Mouse (Mus musculus): ENCODE results near the gene Slc29a1. TPM values are rescaled to one million over a fixed set of nuclear protein-coding genes. Genes with fewer than 3 reads are reported as not detected.
A peak's percentile ranks its signal among the peaks of the same experiment; 100 is the strongest.

The Slc29a1 gene
- polyA plus RNA-seq, 1 experiment from 2014 or later: 33.2 TPM

DNA sequence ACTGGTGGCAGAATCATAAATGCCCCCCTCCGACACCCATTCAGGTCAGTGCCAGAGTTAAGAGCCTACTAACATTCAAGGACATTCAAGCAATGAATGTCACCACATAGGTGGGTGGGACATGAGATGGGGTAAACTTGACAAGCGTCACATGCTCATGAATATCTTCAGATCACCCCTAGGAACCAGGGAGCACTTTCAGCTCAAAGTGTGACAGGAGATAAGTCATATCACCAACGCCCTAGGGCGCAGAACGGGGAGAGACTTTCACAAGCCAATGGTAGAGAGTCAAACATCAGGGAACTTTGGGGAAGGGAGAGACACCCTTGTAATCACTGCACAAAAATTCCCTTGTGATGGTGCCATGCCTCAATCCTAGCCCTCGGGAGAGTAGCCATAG is 17.2 kb downstream of the Slc29a1 start:
- no peaks in the 10 kb centered on the region for H3K9me3 ChIP-seq (ENCODE audit: control insufficient read depth, low read length)
- H3K27me3 ChIP-seq (ENCODE audit: control insufficient read depth, insufficient read depth, low read length): no peaks in the 10 kb centered on the region
- H3K36me3 ChIP-seq (ENCODE audit: control insufficient read depth, insufficient read depth, low read length): no peaks in the 10 kb centered on the region
- no peak overlapping the region for H3K27ac ChIP-seq (replicated peaks; ENCODE audit: low read depth, low read length)
- no peak overlapping the region for H3K9ac ChIP-seq (replicated peaks; ENCODE audit: low read length)
- peaks cover 13% of the 10 kb centered on the region; the same call in 1 of the 2 replicates for H3K4me1 ChIP-seq (ENCODE audit: control insufficient read depth, insufficient read depth, low read length)
- WGBS: 93% methylated on average over 6 of the region's 6 CpGs
- DNase-seq (no peak), ATAC-seq (ENCODE audit: low FRiP score, low TSS enrichment) (no peak)
- no peak overlapping the region for H3K4me3 ChIP-seq (replicated peaks; ENCODE audit: low read depth, low read length)
- H3K4me2 ChIP-seq (ENCODE audit: low read length): no peak overlapping the region

DNA sequence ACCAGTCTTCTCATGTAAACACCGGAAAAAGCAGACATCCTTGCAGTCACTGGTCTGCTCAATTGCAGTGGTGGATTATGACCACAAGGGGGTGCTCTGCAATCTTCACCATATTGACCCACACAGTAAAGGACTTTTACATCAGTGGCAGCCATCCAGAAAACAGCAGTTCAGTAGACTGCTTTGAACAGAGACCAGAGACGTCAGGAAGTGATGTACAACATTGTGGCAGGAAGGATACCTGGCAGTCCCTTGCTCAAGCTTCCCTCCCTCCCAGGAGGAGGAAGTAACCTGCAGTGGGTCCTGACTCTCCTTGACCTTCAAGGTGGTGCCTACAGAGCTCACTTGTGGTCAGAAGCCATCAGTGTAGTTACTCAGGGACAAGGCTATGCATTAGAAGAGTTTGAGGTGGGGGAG is 17.8 kb downstream of the Slc29a1 start:
- H3K9ac ChIP-seq (replicated peaks; ENCODE audit: low read length): no peak overlapping the region
- 12% methylated on average over 2 of the region's 2 CpGs for WGBS
- H3K36me3 ChIP-seq (ENCODE audit: control insufficient read depth, insufficient read depth, low read length): no peaks in the 10 kb centered on the region
- DNase-seq (peak; percentile 86), ATAC-seq (ENCODE audit: low FRiP score, low TSS enrichment) (no peak)
- H3K4me1 ChIP-seq (ENCODE audit: control insufficient read depth, insufficient read depth, low read length): peaks cover 13% of the 10 kb centered on the region; the same call in 1 of the 2 replicates
- H3K4me3 ChIP-seq (replicated peaks; ENCODE audit: low read depth, low read length): no peak overlapping the region
- no peaks in the 10 kb centered on the region for H3K27me3 ChIP-seq (ENCODE audit: control insufficient read depth, insufficient read depth, low read length)
- H3K27ac ChIP-seq (replicated peaks; ENCODE audit: low read depth, low read length): no peak overlapping the region
- no peak overlapping the region for H3K4me2 ChIP-seq (ENCODE audit: low read length)
- H3K9me3 ChIP-seq (ENCODE audit: control insufficient read depth, low read length): no peaks in the 10 kb centered on the region

DNA sequence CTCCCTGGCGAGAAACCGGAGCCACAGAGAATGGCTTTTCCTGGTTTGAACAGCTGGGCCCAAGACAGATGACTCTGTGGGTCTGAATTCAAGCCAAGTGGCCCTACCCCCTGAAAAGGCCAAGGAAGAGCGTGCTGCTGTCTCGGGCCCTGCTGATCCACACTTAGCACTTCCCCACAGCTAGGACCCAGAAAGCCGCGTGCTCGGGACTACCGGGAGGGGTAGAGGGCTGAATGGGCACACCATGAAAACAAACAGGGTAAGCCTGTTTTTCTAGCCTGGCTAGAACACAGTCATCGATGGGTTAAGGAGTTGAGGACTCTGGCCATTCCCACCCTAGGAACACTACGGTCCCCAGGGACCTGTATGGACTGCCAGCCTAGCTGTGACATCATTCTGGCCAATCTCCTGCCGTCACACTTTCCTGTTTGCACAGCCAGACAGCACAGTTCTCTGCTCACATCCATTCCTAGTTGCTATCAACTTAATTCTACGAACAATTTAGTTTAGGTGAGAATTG is 18.4 kb downstream of the Slc29a1 start:
- no peak for DNase-seq
- H3K27ac ChIP-seq (replicated peaks; ENCODE audit: low read depth, low read length): no peak overlapping the region
- H3K9me3 ChIP-seq (ENCODE audit: control insufficient read depth, low read length): no peaks in the 10 kb centered on the region
- H3K36me3 ChIP-seq (ENCODE audit: control insufficient read depth, insufficient read depth, low read length): no peaks in the 10 kb centered on the region
- H3K4me1 ChIP-seq (ENCODE audit: control insufficient read depth, insufficient read depth, low read length): peaks cover 13% of the 10 kb centered on the region; the same call in 1 of the 2 replicates
- no peak overlapping the region for H3K4me2 ChIP-seq (ENCODE audit: low read length)
- no peak for ATAC-seq (ENCODE audit: low FRiP score, low TSS enrichment)
- no peak overlapping the region for H3K9ac ChIP-seq (replicated peaks; ENCODE audit: low read length)
- H3K4me3 ChIP-seq (replicated peaks; ENCODE audit: low read depth, low read length): no peak overlapping the region
- 52% methylated on average over 12 of the region's 12 CpGs for WGBS
- no peaks in the 10 kb centered on the region for H3K27me3 ChIP-seq (ENCODE audit: control insufficient read depth, insufficient read depth, low read length)

DNA sequence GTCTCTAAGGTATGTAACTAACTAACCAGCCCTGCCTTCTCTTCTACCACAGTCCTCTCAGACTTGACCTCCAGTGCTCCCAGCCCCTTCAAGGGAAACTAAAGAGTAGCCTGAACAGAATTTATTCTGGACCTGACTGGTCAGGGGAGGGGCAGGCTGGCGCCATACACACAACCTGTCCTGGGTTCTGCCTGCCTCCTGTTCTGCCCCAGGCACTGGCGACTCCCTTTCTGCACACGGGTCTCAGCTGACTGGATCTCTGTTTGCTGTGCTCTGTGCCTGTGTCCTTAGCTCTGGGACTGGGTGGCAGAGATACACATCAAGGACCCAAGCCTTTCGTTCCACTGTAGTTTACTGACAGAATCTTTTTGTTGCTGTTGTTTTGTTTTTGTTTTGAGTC is 19.9 kb downstream of the Slc29a1 start:
- H3K27ac ChIP-seq (replicated peaks; ENCODE audit: low read depth, low read length): no peak overlapping the region
- no peak overlapping the region for H3K4me2 ChIP-seq (ENCODE audit: low read length)
- H3K4me3 ChIP-seq (replicated peaks; ENCODE audit: low read depth, low read length): no peak overlapping the region
- H3K27me3 ChIP-seq (ENCODE audit: control insufficient read depth, insufficient read depth, low read length): no peaks in the 10 kb centered on the region
- no peak overlapping the region for H3K9ac ChIP-seq (replicated peaks; ENCODE audit: low read length)
- DNase-seq: no peak
- ATAC-seq (ENCODE audit: low FRiP score, low TSS enrichment): no peak
- 87% methylated on average over 4 of the region's 4 CpGs for WGBS
- H3K4me1 ChIP-seq (ENCODE audit: control insufficient read depth, insufficient read depth, low read length): peaks cover 8% of the 10 kb centered on the region
- no peaks in the 10 kb centered on the region for H3K36me3 ChIP-seq (ENCODE audit: control insufficient read depth, insufficient read depth, low read length)
- H3K9me3 ChIP-seq (ENCODE audit: control insufficient read depth, low read length): no peaks in the 10 kb centered on the region

DNA sequence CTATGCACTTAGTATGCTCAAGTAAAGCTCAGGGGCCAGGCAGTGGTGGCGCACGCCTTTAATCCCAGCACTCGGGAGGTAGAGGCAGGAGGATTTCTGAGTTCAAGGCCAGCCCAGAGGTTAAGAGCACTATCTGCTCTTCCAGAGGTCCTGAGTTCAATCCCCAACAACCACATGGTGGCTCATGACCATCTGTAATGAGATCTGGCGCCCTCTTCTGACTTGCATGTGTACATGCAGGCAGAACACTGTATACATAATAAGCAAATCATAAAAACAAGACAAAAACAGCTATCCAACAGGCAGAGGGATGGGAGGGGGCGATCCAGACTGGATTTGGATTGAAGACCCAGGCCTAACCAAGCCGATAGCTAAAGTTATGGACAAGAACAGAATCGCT is 20.6 kb downstream of the Slc29a1 start:
- Histone ChIP-seq H3K9me3 (ENCODE audit: control insufficient read depth, low read length) (no peaks in the 10 kb centered on the region), H3K27me3 (ENCODE audit: control insufficient read depth, insufficient read depth, low read length) (no peaks in the 10 kb centered on the region), H3K27ac (replicated peaks; ENCODE audit: low read depth, low read length) (no peak overlapping the region), H3K4me3 (replicated peaks; ENCODE audit: low read depth, low read length) (no peak overlapping the region), H3K36me3 (ENCODE audit: control insufficient read depth, insufficient read depth, low read length) (no peaks in the 10 kb centered on the region), H3K4me2 (ENCODE audit: low read length) (no peak overlapping the region), H3K4me1 (ENCODE audit: control insufficient read depth, insufficient read depth, low read length) (peaks cover 8% of the 10 kb centered on the region; the same call in 1 of the 2 replicates), H3K9ac (replicated peaks; ENCODE audit: low read length) (no peak overlapping the region)
- no peak for ATAC-seq (ENCODE audit: low FRiP score, low TSS enrichment)
- WGBS: 71% methylated on average over 7 of the region's 7 CpGs
- no peak for DNase-seq

DNA sequence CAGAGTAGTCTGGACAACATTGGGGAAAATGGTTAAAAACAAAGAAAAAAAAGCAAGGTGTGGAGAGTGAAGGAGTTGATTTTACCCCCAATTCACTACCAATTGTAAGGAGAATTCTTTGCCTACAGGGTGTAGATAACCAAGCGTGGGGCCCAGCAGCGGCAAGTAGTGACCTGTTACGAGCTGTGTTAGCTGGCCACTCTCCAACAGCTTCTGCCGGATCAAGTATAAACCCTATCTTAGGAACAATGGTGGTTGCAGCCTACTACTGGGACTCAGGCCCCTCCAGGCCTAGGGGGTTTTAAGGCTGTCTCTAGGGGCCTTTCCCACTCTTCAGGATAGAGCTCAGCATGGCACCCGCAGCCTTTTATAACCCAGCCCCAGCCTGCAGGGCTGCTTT is 21.2 kb downstream of the Slc29a1 start:
- DNase-seq (no peak), ATAC-seq (ENCODE audit: low FRiP score, low TSS enrichment) (no peak)
- Histone ChIP-seq H3K9me3 (ENCODE audit: control insufficient read depth, low read length) (no peaks in the 10 kb centered on the region), H3K27me3 (ENCODE audit: control insufficient read depth, insufficient read depth, low read length) (no peaks in the 10 kb centered on the region), H3K9ac (replicated peaks; ENCODE audit: low read length) (no peak overlapping the region), H3K4me3 (replicated peaks; ENCODE audit: low read depth, low read length) (no peak overlapping the region), H3K4me1 (ENCODE audit: control insufficient read depth, insufficient read depth, low read length) (peaks cover 8% of the 10 kb centered on the region; the same call in 1 of the 2 replicates), H3K27ac (replicated peaks; ENCODE audit: low read depth, low read length) (no peak overlapping the region), H3K4me2 (ENCODE audit: low read length) (no peak overlapping the region), H3K36me3 (ENCODE audit: control insufficient read depth, insufficient read depth, low read length) (no peaks in the 10 kb centered on the region)
- 61% methylated on average over 5 of the region's 5 CpGs for WGBS

DNA sequence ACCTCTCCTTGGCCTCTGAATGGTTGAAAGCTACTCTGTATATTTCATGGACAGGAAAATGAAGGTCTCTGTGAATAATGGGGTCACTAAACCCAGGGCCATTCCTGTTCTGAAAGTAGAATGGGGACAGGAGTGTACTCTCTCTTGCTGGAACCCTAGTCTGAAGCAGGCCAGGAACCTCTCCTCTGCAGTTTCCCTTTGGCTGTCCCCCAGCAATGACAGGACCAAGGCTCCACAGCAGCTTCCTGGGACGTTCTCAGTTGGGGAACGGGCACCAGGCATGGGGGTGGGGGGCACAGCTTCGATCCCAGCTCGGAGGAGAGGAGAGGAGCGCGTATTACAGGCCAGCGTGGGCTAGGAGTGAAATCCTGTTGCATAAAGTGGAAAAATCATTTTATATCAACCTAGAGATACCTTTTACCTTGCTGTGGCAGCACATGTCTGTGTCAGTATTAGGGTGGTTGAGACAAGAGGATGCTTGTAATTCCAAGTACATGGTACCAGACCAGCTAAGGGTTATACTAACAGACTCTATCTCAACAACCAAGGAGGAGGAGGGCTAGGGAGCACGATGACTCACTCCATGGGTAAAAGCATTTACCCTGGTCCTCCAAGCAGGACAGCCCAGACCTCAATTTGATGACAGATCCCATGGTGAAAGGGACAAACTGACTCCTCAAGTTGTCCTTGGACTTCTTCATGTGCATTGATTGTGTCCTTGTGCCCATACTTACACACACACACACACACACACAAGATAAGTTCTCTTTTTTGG is 24.1 kb downstream of the Slc29a1 start:
- H3K4me3 ChIP-seq (replicated peaks; ENCODE audit: low read depth, low read length): no peak overlapping the region
- WGBS: 92% methylated on average over 8 of the region's 8 CpGs
- H3K9ac ChIP-seq (replicated peaks; ENCODE audit: low read length): peak overlapping the region; percentile 98; the same call in 1 of the 2 replicates
- H3K4me1 ChIP-seq (ENCODE audit: control insufficient read depth, insufficient read depth, low read length): peaks cover 13% of the 10 kb centered on the region; the same call in 1 of the 2 replicates
- ATAC-seq (ENCODE audit: low FRiP score, low TSS enrichment) (no peak), DNase-seq (no peak)
- peaks cover 13% of the 10 kb centered on the region for H3K36me3 ChIP-seq (ENCODE audit: control insufficient read depth, insufficient read depth, low read length)
- H3K27ac ChIP-seq (replicated peaks; ENCODE audit: low read depth, low read length): peak overlapping the region; percentile 99
- peak overlapping the region; percentile 90 for H3K4me2 ChIP-seq (ENCODE audit: low read length)
- H3K27me3 ChIP-seq (ENCODE audit: control insufficient read depth, insufficient read depth, low read length): no peaks in the 10 kb centered on the region
- H3K9me3 ChIP-seq (ENCODE audit: control insufficient read depth, low read length): no peaks in the 10 kb centered on the region

DNA sequence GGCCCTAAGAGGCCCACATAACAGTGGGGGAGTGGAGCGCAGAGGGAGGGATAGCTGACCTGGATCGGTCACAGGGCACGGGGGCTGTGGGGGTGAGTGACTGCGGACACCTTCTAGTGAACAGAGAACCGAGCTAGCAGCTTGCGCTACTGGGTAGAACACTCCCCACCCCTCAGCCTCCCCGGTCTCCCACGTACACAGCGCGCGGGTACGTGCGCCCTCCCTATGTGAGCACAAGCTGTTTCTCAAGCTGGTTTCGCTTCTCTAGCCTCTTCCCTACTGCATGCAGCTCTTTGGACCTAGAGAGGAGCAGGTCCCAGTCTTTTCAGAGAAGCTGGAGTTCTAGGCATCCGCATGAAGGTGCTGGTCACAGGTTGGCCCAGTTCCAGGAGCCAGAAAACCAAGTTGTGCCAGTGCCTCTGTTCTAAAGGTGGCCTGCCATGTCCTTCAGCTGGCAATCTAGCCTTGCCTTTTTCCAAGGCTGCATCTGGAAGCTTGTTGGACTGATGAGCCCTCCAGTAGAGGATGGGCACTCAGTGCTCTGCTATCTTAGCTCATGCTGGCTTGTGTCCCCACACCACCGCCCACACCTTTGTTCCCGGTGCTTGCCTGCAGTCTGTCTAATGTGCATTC is 25.2 kb downstream of the Slc29a1 start:
- peak; percentile 80 for DNase-seq
- H3K9me3 ChIP-seq (ENCODE audit: control insufficient read depth, low read length): no peaks in the 10 kb centered on the region
- peaks cover 13% of the 10 kb centered on the region; the same call in 1 of the 2 replicates for H3K4me1 ChIP-seq (ENCODE audit: control insufficient read depth, insufficient read depth, low read length)
- peak overlapping the region; percentile 100 for H3K4me3 ChIP-seq (replicated peaks; ENCODE audit: low read depth, low read length)
- peak; percentile 48 for ATAC-seq (ENCODE audit: low FRiP score, low TSS enrichment)
- H3K36me3 ChIP-seq (ENCODE audit: control insufficient read depth, insufficient read depth, low read length): peaks cover 23% of the 10 kb centered on the region
- H3K27ac ChIP-seq (replicated peaks; ENCODE audit: low read depth, low read length): peak overlapping the region; percentile 99
- peak overlapping the region; percentile 98 for H3K9ac ChIP-seq (replicated peaks; ENCODE audit: low read length)
- no peaks in the 10 kb centered on the region for H3K27me3 ChIP-seq (ENCODE audit: control insufficient read depth, insufficient read depth, low read length)
- H3K4me2 ChIP-seq (ENCODE audit: low read length): peak overlapping the region; percentile 90
- 2% methylated on average over 17 of the region's 17 CpGs for whole genome bisulfite sequencing

Data from midbrain, embryonic 14.5 days (tissue).